Mouse (Mus musculus) heart, adult 18-20 months (tissue): ENCODE results near the gene Gm2237. TPM values are rescaled to one million over a fixed set of nuclear protein-coding genes. Genes with fewer than 3 reads are reported as not detected.
"Not testable (repeated sequence)": the region's sequence is repeated elsewhere in the genome, so short reads cannot be mapped to it uniquely, and the experiment has no call there.

Experiments used
- DNase-seq, 2 experiments: peaks; one replicate each; pipeline ENCODE4 v3.0.0; 2021 to 2022; ENCODE audit warnings: mixed read lengths in 1 of 2
- long read RNA-seq, 2 experiments: library from polyadenylated mRNA; stranded (forward); transcript quantifications; one replicate each; pipeline ENCODE4 v2.0.0; 2021
- total RNA-seq, 2 experiments: library from RNA; stranded (reverse); gene quantifications; 2 replicates each; pipeline ENCODE4 v1.2.3; 2021

Gene Gm2237
- total RNA-seq = under 1 TPM; 0.51 to 0.62 TPM
- long read RNA-seq, experiment 1 = 0 reads
- long read RNA-seq, experiment 2, partial matches to known transcripts = 0 of 1 reads
- long read RNA-seq, experiment 2, other reads (novel, unspliced or antisense) = 1 of 1 reads

DNA sequence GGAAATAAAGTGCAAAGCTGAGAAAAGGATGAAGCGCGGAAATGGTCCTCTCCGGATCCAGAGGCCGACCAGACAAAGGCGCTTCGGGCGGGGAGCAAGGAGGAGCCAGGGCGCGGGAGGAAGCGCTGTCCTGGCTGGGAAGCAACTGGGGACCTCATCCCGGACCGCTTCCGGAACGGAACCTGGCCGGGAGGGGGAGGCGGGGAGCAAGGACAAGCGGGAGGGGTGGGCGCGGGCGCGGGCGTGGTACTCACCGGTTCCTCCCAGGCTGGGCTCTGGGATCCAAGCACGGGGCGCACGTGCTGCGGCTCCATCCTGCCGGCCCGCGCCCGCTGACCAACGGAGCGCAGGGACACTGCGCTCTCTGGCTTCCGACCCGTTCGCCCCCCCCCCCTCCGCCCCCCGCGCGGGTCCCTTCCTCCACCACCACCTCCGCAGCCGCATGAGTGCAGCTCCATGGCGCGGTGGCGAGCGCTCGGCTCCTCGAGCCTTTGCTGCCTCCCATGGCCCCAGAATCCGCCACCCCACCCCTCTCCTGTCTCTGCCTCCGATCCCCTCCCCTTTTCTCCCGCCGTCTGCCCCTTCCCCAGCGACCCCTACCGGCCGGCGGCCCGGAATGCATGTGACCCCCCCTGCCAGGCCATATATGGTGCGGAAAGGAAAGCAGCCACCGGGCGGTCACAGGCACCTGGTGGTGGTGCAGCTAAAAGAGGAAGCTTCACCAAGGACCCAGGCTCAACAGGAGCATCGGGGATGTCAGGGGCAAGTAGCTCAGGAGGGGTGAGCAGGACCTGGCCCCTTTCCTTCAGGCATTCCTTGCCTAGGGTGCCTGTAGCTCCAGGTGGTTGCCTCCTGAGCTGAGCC is at the start of gene Gm2237:
Gene Gm2237 (minus strand): TSS at position 332 of the 864 bp plus-strand sequence.
- DNase-seq = peak; percentile 32 to 73

DNA sequence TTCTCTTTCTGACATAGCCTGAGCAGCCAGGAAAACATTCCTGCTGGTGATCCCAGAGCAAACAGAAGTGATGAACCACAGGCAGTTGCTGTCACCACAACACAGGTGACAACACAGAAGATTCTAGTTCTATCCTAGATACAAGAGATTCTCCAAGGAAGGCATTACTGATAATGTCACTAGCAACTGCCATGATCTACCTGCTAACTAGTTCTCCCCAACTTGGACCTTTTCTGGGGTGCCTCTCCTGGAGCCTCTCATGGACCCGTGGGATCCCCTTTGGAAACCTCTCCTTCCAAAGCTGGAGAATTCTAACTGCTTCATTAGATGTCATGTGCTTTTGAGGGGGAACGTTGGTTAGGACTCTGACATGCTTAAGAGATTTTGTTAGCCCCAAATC is 17.5 kb upstream of the Gm2237 start, which contains the start of gene Gm5458:
Gene Gm5458 (minus strand): TSS at position 101 of the 400 bp plus-strand sequence.
- not testable (repeated sequence) for DNase-seq

DNA sequence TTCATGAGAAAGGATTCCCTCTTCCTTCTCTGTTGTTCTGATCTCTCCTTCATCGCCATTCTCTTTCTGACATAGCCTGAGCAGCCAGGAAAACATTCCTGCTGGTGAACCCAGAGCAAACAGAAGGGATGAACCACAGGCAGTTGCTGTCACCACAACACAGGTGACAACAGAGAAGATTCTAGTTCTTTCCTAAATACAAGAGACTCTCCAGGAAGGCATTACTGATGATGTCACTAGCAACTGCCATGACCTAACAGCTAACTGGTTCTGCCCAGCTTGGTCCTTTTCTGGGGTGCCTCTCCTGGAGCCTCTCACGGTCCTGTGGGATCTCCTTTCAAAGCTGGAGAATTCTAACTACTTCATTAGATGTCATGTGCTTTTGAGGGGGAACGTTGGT is 35.1 kb downstream of the Gm2237 start, which contains the start of gene Gm2244:
Gene Gm2244 (minus strand): TSS at position 101 of the 400 bp plus-strand sequence.
- not testable (repeated sequence) for DNase-seq

Other genes with a start within 250 kb of the Gm2237 start
- gene Gm21738, start 166.2 kb downstream of the Gm2237 start, total RNA-seq = under 1 TPM in 1 of 2 experiments, not detected in 1; 0.51 TPM
- gene Gm2244, start 35.2 kb downstream of the Gm2237 start, total RNA-seq = not detected
- gene Gm5458, start 17.4 kb upstream of the Gm2237 start, total RNA-seq = not detected
- gene Nid2, start 166.1 kb upstream of the Gm2237 start, total RNA-seq = 10 to 100 TPM; 17.1 to 18.9 TPM
- 10 to 100 TPM; 68.5 to 70.3 TPM for gene Rtraf, start 238.7 kb upstream of the Gm2237 start, total RNA-seq